Mouse (Mus musculus) neural tube, embryonic 14.5 days (tissue): ENCODE measurements at regions not wholly inside any gene's neighbourhood (a gene's known extent, or its start where the extent isn't known, plus 50 kb on each side); places are given as distances from the start of the nearest gene placed in this dataset.
A peak's percentile ranks its signal among the peaks of the same experiment; 100 is the strongest.
"Not testable (repeated sequence)": the region's sequence is repeated elsewhere in the genome, so short reads cannot be mapped to it uniquely, and the experiment has no call there.

Source experiments
- ATAC-seq: fragments of 200-750 bp; cut with Nextera tagmentation; 2 replicates; pipeline ENCODE4 v1.8.0; 2017; ENCODE audit warnings: low read depth, mild to moderate bottlenecking, moderate TSS enrichment, moderate library complexity
- H3K27ac ChIP-seq: fragments of 300-500 bp; sonication (generic); 2 replicates; pipeline ENCODE4 v1.5.1; 2014; ENCODE audit warnings: low read depth, mild to moderate bottlenecking, control low read depth, low read length, moderate library complexity, mixed read lengths
- H3K27me3 ChIP-seq: fragments of 300-500 bp; sonication (generic); 2 replicates; pipeline ENCODE4 v1.6.1; 2014; ENCODE audit warnings: low read length; ENCODE audit not compliant: control insufficient read depth, insufficient read depth
- H3K36me3 ChIP-seq: fragments of 300-500 bp; sonication (generic); 2 replicates; pipeline ENCODE4 v1.6.1; 2014; ENCODE audit warnings: low read length, mixed read lengths; ENCODE audit not compliant: control insufficient read depth, insufficient read depth
- H3K4me1 ChIP-seq: fragments of 300-500 bp; sonication (generic); 2 replicates; pipeline ENCODE4 v1.6.1; 2014; ENCODE audit warnings: low read length; ENCODE audit not compliant: control insufficient read depth, insufficient read depth
- H3K4me2 ChIP-seq: fragments of 300-500 bp; sonication (generic); 2 replicates; pipeline ENCODE4 v1.6.1; 2014; ENCODE audit warnings: mild to moderate bottlenecking, low read depth, low read length, control low read depth
- H3K4me3 ChIP-seq: fragments of 300-500 bp; sonication (generic); 2 replicates; pipeline ENCODE4 v1.5.1; 2014; ENCODE audit warnings: low read depth, low read length, control low read depth, mixed read lengths
- H3K9ac ChIP-seq: fragments of 300-500 bp; sonication (generic); replicated peaks from 2 replicates; pipeline ENCODE4 v1.6.1; 2014; ENCODE audit warnings: low read depth, mild to moderate bottlenecking, control low read depth, low read length, mixed read lengths
- H3K9me3 ChIP-seq: fragments of 300-500 bp; sonication (generic); 2 replicates; pipeline ENCODE4 v1.6.1; 2016; ENCODE audit warnings: low read length; ENCODE audit not compliant: control insufficient read depth
- WGBS: fragments of 180-500 bp; shearing (Covaris S2); extraction: QIAGEN DNeasy Blood & Tissue Kit; methylation state at CpG from one replicate; pipeline ENCODE4 v1.1.7; 2014; 5-methylcytosine and 5-hydroxymethylcytosine counted together

DNA sequence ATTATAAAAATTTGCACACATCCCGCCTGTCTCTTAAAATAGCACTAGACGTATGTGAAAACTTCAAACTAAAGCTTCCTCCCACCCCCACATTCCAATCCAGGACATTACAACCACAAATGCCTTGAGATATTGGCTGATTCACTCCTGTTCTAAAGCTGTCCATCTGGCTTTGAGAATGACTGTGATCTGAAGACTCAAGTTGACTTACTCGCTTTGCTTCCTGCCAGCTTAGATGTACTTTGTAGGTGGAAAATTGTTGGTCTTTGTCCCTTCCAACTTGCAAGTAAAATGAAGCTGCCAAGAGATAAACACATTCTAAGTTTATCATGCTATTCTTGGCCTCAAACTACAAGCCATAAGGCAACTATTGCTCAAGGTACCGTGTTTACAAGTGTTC lies 779.7 kb downstream of the Cetn3 start:
- no peak overlapping the region for H3K27ac ChIP-seq
- H3K9me3 ChIP-seq = no peaks in the 10 kb centered on the region
- no peak overlapping the region for H3K4me3 ChIP-seq
- H3K4me1 ChIP-seq = no peaks in the 10 kb centered on the region
- WGBS = 92% methylated on average over 4 of the region's 4 CpGs
- H3K9ac ChIP-seq = no peak overlapping the region
- no peak overlapping the region for H3K4me2 ChIP-seq
- ATAC-seq = no peak
- no peaks in the 10 kb centered on the region for H3K27me3 ChIP-seq
- no peaks in the 10 kb centered on the region for H3K36me3 ChIP-seq

DNA sequence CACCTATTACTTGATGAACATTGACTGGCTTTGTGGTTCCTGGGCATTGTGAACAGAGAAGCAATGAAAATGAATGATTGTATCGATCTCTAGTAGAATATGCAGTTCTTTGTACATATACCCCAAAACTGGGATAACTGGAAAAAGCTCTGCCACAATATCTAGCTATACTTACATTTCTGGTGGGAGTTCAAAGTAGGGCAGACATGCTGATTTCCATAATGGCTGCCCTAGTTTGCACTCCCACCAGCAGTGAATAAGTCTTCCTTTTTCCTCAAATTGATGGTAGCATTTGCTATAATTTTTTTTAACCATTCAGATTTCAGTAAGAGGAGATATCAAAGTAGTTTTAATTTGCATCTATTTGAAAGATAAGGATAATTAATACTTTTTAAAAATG lies 788.0 kb downstream of the Cetn3 start:
- no peaks in the 10 kb centered on the region for H3K36me3 ChIP-seq
- H3K27ac ChIP-seq = no peak overlapping the region
- no peaks in the 10 kb centered on the region for H3K27me3 ChIP-seq
- no peak for ATAC-seq
- H3K4me2 ChIP-seq = no peak overlapping the region
- no peaks in the 10 kb centered on the region for H3K4me1 ChIP-seq
- no peak overlapping the region for H3K9ac ChIP-seq
- no peak overlapping the region for H3K4me3 ChIP-seq
- no peaks in the 10 kb centered on the region for H3K9me3 ChIP-seq
- 98% methylated on average over 1 of the region's 1 CpGs for WGBS

DNA sequence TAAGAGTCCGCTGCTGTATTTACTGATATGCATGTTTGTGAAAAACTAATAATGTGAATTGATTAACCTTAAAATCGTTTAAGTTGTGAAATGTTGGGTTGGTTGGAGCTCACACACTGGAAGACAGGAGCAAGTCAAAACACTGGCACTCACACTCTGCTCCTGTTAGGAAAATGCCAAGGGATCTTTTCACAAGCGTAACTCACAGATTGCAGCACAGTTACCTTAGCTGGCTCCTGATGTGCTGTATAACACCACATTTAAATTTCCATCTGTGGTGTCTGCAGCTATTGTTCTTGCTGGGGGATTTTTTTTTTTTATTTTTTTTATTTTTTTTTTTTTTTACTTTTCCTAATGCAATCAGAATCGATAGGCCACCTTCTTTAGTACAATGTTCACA lies 795.1 kb downstream of the Cetn3 start:
- no peak for ATAC-seq
- Histone ChIP-seq H3K4me3 (no peak overlapping the region), H3K27ac (no peak overlapping the region), H3K9ac (no peak overlapping the region), H3K4me1 (no peaks in the 10 kb centered on the region), H3K4me2 (no peak overlapping the region), H3K27me3 (no peaks in the 10 kb centered on the region), H3K36me3 (no peaks in the 10 kb centered on the region), H3K9me3 (no peaks in the 10 kb centered on the region)
- WGBS = 86% methylated on average over 4 of the region's 4 CpGs

DNA sequence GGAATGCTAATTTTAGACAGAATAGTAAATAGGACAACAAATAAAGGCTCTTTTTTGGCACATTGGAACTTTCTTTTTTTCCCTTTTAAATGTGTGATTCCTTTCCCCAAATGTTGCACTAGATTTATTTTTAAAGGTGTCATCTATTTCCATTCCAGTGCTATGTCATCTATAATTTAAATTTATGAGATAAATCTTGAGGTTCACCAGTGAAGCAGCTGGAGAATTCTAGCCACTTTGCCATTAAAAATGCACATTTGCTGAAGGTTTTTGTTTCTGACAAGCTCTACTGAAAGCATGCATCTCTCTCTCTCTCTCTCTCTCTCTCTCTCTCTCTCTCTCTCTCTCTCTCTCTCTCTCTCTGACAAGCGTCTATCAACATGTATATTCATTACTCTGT lies 803.5 kb downstream of the Cetn3 start:
- Histone ChIP-seq H3K36me3 (no peaks in the 10 kb centered on the region), H3K4me3 (no peak overlapping the region)
- 61% methylated on average over 1 of the region's 1 CpGs for whole genome bisulfite sequencing

DNA sequence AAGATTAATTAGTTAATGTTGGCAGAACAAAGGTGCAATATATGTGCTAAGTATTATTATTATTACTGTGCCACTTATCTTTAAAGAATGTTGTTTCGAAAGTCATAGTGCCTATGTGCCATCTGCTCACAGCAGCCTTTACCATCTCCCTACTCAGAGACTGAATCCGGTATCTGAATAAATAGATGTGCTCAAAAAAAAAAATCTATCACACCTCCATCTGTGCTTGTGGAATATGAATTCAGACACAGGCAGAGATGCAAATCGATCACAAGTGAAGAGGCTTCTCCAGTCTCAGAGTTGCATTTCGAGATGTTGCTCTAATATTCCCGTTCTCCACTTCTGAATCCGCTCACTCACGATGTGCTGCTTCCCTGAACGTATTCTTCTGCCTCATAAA lies 811.0 kb downstream of the Cetn3 start:
- Histone ChIP-seq H3K27me3 (no peaks in the 10 kb centered on the region), H3K27ac (no peak overlapping the region), H3K9me3 (no peaks in the 10 kb centered on the region), H3K4me2 (no peak overlapping the region), H3K4me1 (no peaks in the 10 kb centered on the region), H3K36me3 (no peaks in the 10 kb centered on the region), H3K4me3 (no peak overlapping the region), H3K9ac (no peak overlapping the region)
- ATAC-seq = no peak
- WGBS = 83% methylated on average over 8 of the region's 8 CpGs

More for the DNA sequence above, 803.5 kb downstream of the Cetn3 start:
- Histone ChIP-seq H3K4me2 (no peak overlapping the region), H3K9me3 (no peaks in the 10 kb centered on the region), H3K27me3 (no peaks in the 10 kb centered on the region), H3K9ac (no peak overlapping the region), H3K27ac (no peak overlapping the region), H3K4me1 (no peaks in the 10 kb centered on the region)
- ATAC-seq = no peak

DNA sequence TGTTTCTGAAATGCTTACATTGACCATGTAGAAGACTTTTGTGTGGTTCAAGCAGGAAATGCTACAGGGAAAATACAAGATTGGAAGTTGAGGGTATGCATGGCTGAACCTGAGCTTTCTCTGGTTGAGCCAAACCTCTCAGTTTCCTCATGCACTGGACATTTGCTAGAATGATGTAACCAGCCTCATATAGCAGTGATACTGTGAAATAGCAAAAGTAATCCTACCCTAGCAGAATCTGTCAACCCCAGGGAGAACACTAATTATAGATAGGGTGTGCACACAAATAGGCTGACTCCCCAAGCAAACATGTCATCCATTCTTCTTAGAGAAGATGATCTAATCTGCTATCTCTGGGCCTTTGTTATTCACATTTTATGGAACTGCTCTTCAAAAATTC lies 812.7 kb downstream of the Cetn3 start:
- no peak for ATAC-seq
- no peak overlapping the region for H3K4me3 ChIP-seq
- no peak overlapping the region for H3K27ac ChIP-seq
- no peak overlapping the region for H3K4me2 ChIP-seq
- no peak overlapping the region for H3K9ac ChIP-seq
- H3K36me3 ChIP-seq = no peaks in the 10 kb centered on the region
- no peaks in the 10 kb centered on the region for H3K4me1 ChIP-seq
- H3K27me3 ChIP-seq = no peaks in the 10 kb centered on the region
- no peaks in the 10 kb centered on the region for H3K9me3 ChIP-seq

DNA sequence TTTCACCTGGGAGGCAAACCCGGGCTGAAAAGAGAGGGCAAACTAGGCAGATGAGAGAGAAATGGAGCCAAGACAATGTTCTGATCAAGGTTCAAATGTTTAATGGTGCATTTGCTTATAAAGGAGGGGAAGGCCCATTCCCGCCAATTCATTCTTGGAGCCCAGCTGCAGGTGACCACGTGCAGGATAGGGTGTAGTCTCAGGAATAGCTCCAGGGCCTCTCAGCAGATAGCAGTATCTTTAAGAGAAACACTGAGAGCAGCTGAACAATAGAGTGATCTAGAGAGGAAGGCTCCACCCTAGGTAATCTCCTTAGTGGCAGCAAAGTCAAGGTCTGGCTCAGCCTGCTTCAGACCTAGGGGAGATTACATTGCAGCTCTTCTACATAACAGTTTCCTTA lies 823.0 kb downstream of the Cetn3 start:
- not testable (repeated sequence) for H3K4me3 ChIP-seq, H3K27ac ChIP-seq, H3K4me1 ChIP-seq, H3K9me3 ChIP-seq, H3K4me2 ChIP-seq, H3K36me3 ChIP-seq, H3K9ac ChIP-seq, ATAC-seq, H3K27me3 ChIP-seq
- WGBS = 73% methylated on average over 3 of the region's 3 CpGs

DNA sequence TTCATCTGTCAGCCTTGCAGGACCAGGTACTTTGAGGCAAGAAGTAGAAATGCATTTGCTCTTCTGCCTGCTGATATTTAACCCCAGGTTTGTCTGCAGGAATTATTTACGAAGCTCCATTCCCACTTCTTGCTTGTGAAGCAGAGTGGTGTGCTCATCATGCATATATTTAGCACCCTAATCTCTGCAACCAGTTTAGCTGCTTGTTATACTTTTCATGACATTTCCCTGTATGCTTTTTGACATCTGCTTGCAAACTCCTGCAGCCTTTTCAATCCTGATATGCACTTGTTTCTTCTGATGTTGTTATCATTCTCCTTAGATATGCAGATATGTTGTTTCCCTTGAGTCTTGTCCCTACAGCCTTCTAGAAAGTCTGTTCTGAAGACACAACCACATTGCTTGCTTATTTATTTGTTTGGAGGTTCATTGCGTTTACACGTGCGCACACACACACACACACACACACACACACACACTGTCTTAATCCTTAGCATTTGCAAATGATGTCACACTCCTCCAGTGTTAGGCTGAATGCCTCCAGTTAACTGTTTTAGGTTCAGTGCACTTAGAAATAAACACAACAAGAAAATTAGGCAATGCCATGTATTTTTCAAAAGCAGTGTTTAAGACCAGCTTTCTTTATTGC lies 836.3 kb downstream of the Cetn3 start:
- Histone ChIP-seq H3K27me3 (no peaks in the 10 kb centered on the region), H3K4me1 (no peaks in the 10 kb centered on the region; the same call in 1 of the 2 replicates), H3K9ac (no peak overlapping the region), H3K36me3 (no peaks in the 10 kb centered on the region), H3K9me3 (no peaks in the 10 kb centered on the region), H3K27ac (no peak overlapping the region), H3K4me2 (no peak overlapping the region), H3K4me3 (no peak overlapping the region)
- ATAC-seq = no peak
- WGBS = 70% methylated on average over 4 of the region's 4 CpGs

DNA sequence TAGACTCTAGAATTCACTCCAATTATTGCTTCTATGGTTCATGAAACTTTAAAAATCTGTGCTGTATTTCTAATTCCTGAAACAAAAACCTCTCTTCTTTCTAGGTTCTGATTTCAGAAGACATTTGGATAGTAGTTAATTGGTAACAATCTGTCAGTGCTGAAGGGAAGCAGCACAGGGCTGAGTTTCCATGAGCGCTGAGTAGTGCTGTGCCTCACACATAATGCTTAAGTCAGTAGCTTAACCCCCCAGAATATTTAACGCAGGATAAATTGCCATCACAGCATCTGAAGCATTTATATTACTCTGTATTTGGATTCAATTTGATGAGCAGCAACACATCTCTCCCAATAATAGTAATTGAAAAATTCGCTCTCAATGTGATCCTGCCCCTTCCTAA lies 837.2 kb downstream of the Cetn3 start:
- H3K36me3 ChIP-seq = no peaks in the 10 kb centered on the region
- H3K27ac ChIP-seq = no peak overlapping the region
- H3K9me3 ChIP-seq = no peaks in the 10 kb centered on the region
- H3K4me2 ChIP-seq = no peak overlapping the region
- no peaks in the 10 kb centered on the region for H3K27me3 ChIP-seq
- H3K4me3 ChIP-seq = no peak overlapping the region
- whole genome bisulfite sequencing = 54% methylated on average over 3 of the region's 3 CpGs
- H3K4me1 ChIP-seq = no peaks in the 10 kb centered on the region; the same call in 1 of the 2 replicates
- peak; percentile 46; the same call in 1 of the 2 replicates for ATAC-seq
- no peak overlapping the region for H3K9ac ChIP-seq
